Mouse (Mus musculus): ENCODE data around the gene Tmem189. TPM values are rescaled to one million over a fixed set of nuclear protein-coding genes. Genes with fewer than 3 reads are reported as not detected.

The Tmem189 gene
- total and polyA plus RNA-seq, 3 experiments = 21.7 to 46.5 TPM; not detected in 1

- no peaks in the 10 kb centered on the region for H3K9me3 ChIP-seq (replicated peaks; ENCODE audit: insufficient read depth, low read length)
- H3K4me1 ChIP-seq (ENCODE audit: control insufficient read depth in 1 of 2, insufficient read depth in 2 of 2, low read length in 2 of 2) = no peaks in the 10 kb centered on the region
Measured at GRCm38 (mm10) chr2:167706183-167706939, 16.7 kb upstream of the Tmem189 start.

GRCm38 (mm10) chr2:167704409-167704808 lies 14.8 kb upstream of the Tmem189 start:
- no peak for DNase-seq (ENCODE audit: low read depth, low spot score)
- no peak overlapping the region for H3K9ac ChIP-seq (ENCODE audit: control insufficient read depth, low read depth, low read length, poor library complexity, severe bottlenecking)
- H3K27me3 ChIP-seq (ENCODE audit: control insufficient read depth in 1 of 2, insufficient read depth in 2 of 2, low read length in 2 of 2) = no peaks in the 10 kb centered on the region; a peak in 3 of 4 replicates
- no peak overlapping the region for H3K27ac ChIP-seq (ENCODE audit: control insufficient read depth, low read depth, low read length)
- no peaks in the 10 kb centered on the region for H3K79me2 ChIP-seq (ENCODE audit: control insufficient read depth, insufficient read depth, low read length, poor library complexity)
- H3K9me3 ChIP-seq (replicated peaks; ENCODE audit: insufficient read depth, low read length) = no peaks in the 10 kb centered on the region
- TF ChIP-seq USF2 (IDR thresholded peaks at IDR 0.05; ENCODE audit: borderline replicate concordance in 1 of 2, insufficient read depth in 1 of 2, low read depth in 1 of 2, low read length in 2 of 2) = no peak
- TF ChIP-seq BHLHE40 (IDR thresholded peaks at IDR 0.05; ENCODE audit: borderline replicate concordance, low read depth, low read length) = no peak
- no peak for TF ChIP-seq KAT2A (conservative IDR thresholded peaks at IDR 0.05; ENCODE audit: low read depth, low read length)
- TF ChIP-seq ZNF384 (IDR thresholded peaks at IDR 0.05; ENCODE audit: low read depth, low read length) = no peak
- no peak for TF ChIP-seq TBP (IDR thresholded peaks at IDR 0.05; ENCODE audit: low read depth, low read length)
- TF ChIP-seq CHD2 (IDR thresholded peaks at IDR 0.05; ENCODE audit: low read length) = no peak
- no peak for TF ChIP-seq ELF1 (IDR thresholded peaks at IDR 0.05; ENCODE audit: low read depth, low read length)
- no peak for TF ChIP-seq GATA1 (IDR thresholded peaks at IDR 0.05; ENCODE audit: low read depth, low read length)
- no peak for TF ChIP-seq EP300 (IDR thresholded peaks at IDR 0.05; ENCODE audit: low read depth in 1 of 2, low read length in 2 of 2)
- no peak for TF ChIP-seq NRF1 (IDR thresholded peaks at IDR 0.05; ENCODE audit: insufficient read depth, low read depth, low read length, poor library complexity, severe bottlenecking)
- no peak for TF ChIP-seq CTCF (IDR thresholded peaks at IDR 0.05 in 2 of 3, conservative IDR thresholded peaks at IDR 0.05 in 1 of 3; ENCODE audit: control insufficient read depth in 1 of 3, insufficient read depth in 1 of 3, low read depth in 2 of 3, low read length in 3 of 3, poor library complexity in 1 of 3, severe bottlenecking in 1 of 3)
- no peak for TF ChIP-seq POLR2A (IDR thresholded peaks at IDR 0.05; ENCODE audit: control insufficient read depth in 1 of 2, insufficient read depth in 1 of 2, low read depth in 1 of 2, low read length in 2 of 2, poor library complexity in 1 of 2)
- TF ChIP-seq RCOR1 (IDR thresholded peaks at IDR 0.05; ENCODE audit: low read depth, low read length) = no peak
- no peak for TF ChIP-seq CHD1 (IDR thresholded peaks at IDR 0.05; ENCODE audit: low read depth, low read length)
- no peak for TF ChIP-seq USF1 (IDR thresholded peaks at IDR 0.05; ENCODE audit: low read depth, low read length)
- no peak for TF ChIP-seq MXI1 (IDR thresholded peaks at IDR 0.05; ENCODE audit: low read depth, low read length)
- no peak for TF ChIP-seq RAD21 (IDR thresholded peaks at IDR 0.05; ENCODE audit: low read depth, low read length)
- H3K36me3 ChIP-seq (ENCODE audit: control insufficient read depth in 1 of 2, insufficient read depth in 2 of 2, low read length in 2 of 2) = no peaks in the 10 kb centered on the region
- H3K4me1 ChIP-seq (ENCODE audit: control insufficient read depth in 1 of 2, insufficient read depth in 2 of 2, low read length in 2 of 2) = no peaks in the 10 kb centered on the region
- no peak overlapping the region for H3K4me3 ChIP-seq (ENCODE audit: control insufficient read depth in 1 of 2, insufficient read depth in 1 of 2, low read depth in 2 of 2, low read length in 2 of 2)

More at GRCm38 (mm10) chr2:167706183-167706939, 16.7 kb upstream of the Tmem189 start:
- Histone ChIP-seq H3K9ac (ENCODE audit: control insufficient read depth, low read depth, low read length, poor library complexity, severe bottlenecking) (no peak overlapping the region), H3K27ac (ENCODE audit: control insufficient read depth, low read depth, low read length) (no peak overlapping the region), H3K27me3 (ENCODE audit: control insufficient read depth in 1 of 2, insufficient read depth in 2 of 2, low read length in 2 of 2) (no peaks in the 10 kb centered on the region; a peak in 3 of 4 replicates), H3K4me3 (ENCODE audit: control insufficient read depth in 1 of 2, insufficient read depth in 1 of 2, low read depth in 2 of 2, low read length in 2 of 2) (no peak overlapping the region), H3K79me2 (ENCODE audit: control insufficient read depth, insufficient read depth, low read length, poor library complexity) (no peaks in the 10 kb centered on the region), H3K36me3 (ENCODE audit: control insufficient read depth in 1 of 2, insufficient read depth in 2 of 2, low read length in 2 of 2) (no peaks in the 10 kb centered on the region)
- DNase-seq (ENCODE audit: low read depth, low spot score) = no peak
- TF ChIP-seq TCF12 (IDR thresholded peaks at IDR 0.05; ENCODE audit: low read depth, low read length) = no peak
- no peak for TF ChIP-seq GABPA (IDR thresholded peaks at IDR 0.05; ENCODE audit: low read depth, low read length)
- TF ChIP-seq ZKSCAN1 (IDR thresholded peaks at IDR 0.05; ENCODE audit: low read depth, low read length) = no peak

Measured in MEL (cell line).